Mouse (Mus musculus): ENCODE measurements around the gene Nubp1.

The Nubp1 gene

GRCm38 (mm10) chr16:10411764-10412746 is at the start of gene Nubp1:
TSS of gene Nubp1 (plus strand) at chr16:10411948.
- peak; percentile 96 to 97 for DNase-seq

- no peak for DNase-seq
These were observed 48.7 kb upstream of the Nubp1 start for GRCm38 (mm10) chr16:10363061-10363460.

- no peak for DNase-seq
These were observed 46.0 kb upstream of the Nubp1 start for GRCm38 (mm10) chr16:10365796-10366195.

GRCm38 (mm10) chr16:10366240-10367217 is 45.2 kb upstream of the Nubp1 start:
- no peak for DNase-seq

- no peak for DNase-seq
These were observed 42.2 kb upstream of the Nubp1 start for GRCm38 (mm10) chr16:10369468-10369934.

- no peak for DNase-seq
These were observed 41.8 kb upstream of the Nubp1 start for GRCm38 (mm10) chr16:10369996-10370395.

- DNase-seq = peak in 1 of 2 experiments; percentile 24
These were observed 39.4 kb upstream of the Nubp1 start for GRCm38 (mm10) chr16:10372372-10372771.

GRCm38 (mm10) chr16:10374254-10375011 is 37.3 kb upstream of the Nubp1 start:
- peak; percentile 46 to 79 for DNase-seq

- no peak for DNase-seq
These were observed 34.5 kb upstream of the Nubp1 start for GRCm38 (mm10) chr16:10377286-10377685.

- no peak for DNase-seq
These were observed 32.2 kb upstream of the Nubp1 start for GRCm38 (mm10) chr16:10379531-10379930.

GRCm38 (mm10) chr16:10384060-10384497 is 27.7 kb upstream of the Nubp1 start:
- DNase-seq = peak; percentile 20 to 49

- no peak for DNase-seq
These were observed 27.2 kb upstream of the Nubp1 start for GRCm38 (mm10) chr16:10384544-10384943.

GRCm38 (mm10) chr16:10385261-10385660 is 26.5 kb upstream of the Nubp1 start:
- no peak for DNase-seq

GRCm38 (mm10) chr16:10388634-10389365 is 22.9 kb upstream of the Nubp1 start:
- no peak for DNase-seq

- no peak for DNase-seq
These were observed 19.2 kb upstream of the Nubp1 start for GRCm38 (mm10) chr16:10392587-10392986.

GRCm38 (mm10) chr16:10394699-10395540 is 16.8 kb upstream of the Nubp1 start, which contains the start of gene Tekt5:
TSS of gene Tekt5 (minus strand) at chr16:10395490.
- DNase-seq = peak; percentile 70 to 80

- no peak for DNase-seq
These were observed 13.0 kb upstream of the Nubp1 start for GRCm38 (mm10) chr16:10398755-10399154.

- peak; percentile 75 to 92 for DNase-seq
These were observed 12.6 kb upstream of the Nubp1 start for GRCm38 (mm10) chr16:10399160-10399559.

- peak; percentile 54 to 82 for DNase-seq
These were observed 4.2 kb downstream of the Nubp1 start for GRCm38 (mm10) chr16:10415976-10416375.

- peak in 1 of 2 experiments; percentile 38 for DNase-seq
These were observed 5.1 kb downstream of the Nubp1 start for GRCm38 (mm10) chr16:10416866-10417265.
